Mouse (Mus musculus) frontal cortex, adult (tissue): ENCODE data around the gene Six1.
"Not testable (repeated sequence)": the region's sequence is repeated elsewhere in the genome, so short reads cannot be mapped to it uniquely, and the experiment has no call there.

Experiments
- ATAC-seq: cut with Nextera tagmentation; 2 replicates; pipeline ENCODE4 v1.9.2; 2017; ENCODE audit warnings: mild to moderate bottlenecking, moderate library complexity, mixed read lengths; ENCODE audit not compliant: low TSS enrichment

Six1 gene

GRCm38 (mm10) chr12:73053668-73054241, at the start of gene Six1:
Gene Six1 (minus strand): TSS chr12:73053887.
- ATAC-seq = no peak

GRCm38 (mm10) chr12:73098593-73098992, 44.9 kb upstream of the Six1 start:
- no peak for ATAC-seq

GRCm38 (mm10) chr12:73096177-73096576, 42.5 kb upstream of the Six1 start:
- not testable (repeated sequence) for ATAC-seq

GRCm38 (mm10) chr12:73094605-73095004, 40.9 kb upstream of the Six1 start:
- no peak for ATAC-seq

- no peak for ATAC-seq
These were observed 40.5 kb upstream of the Six1 start for GRCm38 (mm10) chr12:73094189-73094588.

GRCm38 (mm10) chr12:73090672-73091335, 37.1 kb upstream of the Six1 start:
- ATAC-seq = no peak

GRCm38 (mm10) chr12:73088911-73089310, 35.2 kb upstream of the Six1 start:
- ATAC-seq = no peak

GRCm38 (mm10) chr12:73088500-73088899, 34.8 kb upstream of the Six1 start:
- ATAC-seq = no peak

GRCm38 (mm10) chr12:73087086-73087485, 33.4 kb upstream of the Six1 start:
- ATAC-seq = no peak

GRCm38 (mm10) chr12:73085739-73086630, 32.3 kb upstream of the Six1 start:
- ATAC-seq = no peak

GRCm38 (mm10) chr12:73083773-73084172, 30.1 kb upstream of the Six1 start:
- no peak for ATAC-seq

GRCm38 (mm10) chr12:73081828-73082227, 28.1 kb upstream of the Six1 start:
- ATAC-seq = not testable (repeated sequence)

- ATAC-seq = no peak
These were observed 7.2 kb upstream of the Six1 start for GRCm38 (mm10) chr12:73060805-73061410.

- ATAC-seq = no peak
These were observed 3.8 kb upstream of the Six1 start for GRCm38 (mm10) chr12:73057492-73057891.

GRCm38 (mm10) chr12:73055451-73055850, 1.8 kb upstream of the Six1 start:
- ATAC-seq = no peak

GRCm38 (mm10) chr12:73054576-73055185, 994 bp upstream of the Six1 start:
- no peak for ATAC-seq

- no peak for ATAC-seq
These were observed 766 bp downstream of the Six1 start for GRCm38 (mm10) chr12:73052651-73053591.

GRCm38 (mm10) chr12:73052036-73052650, 1.5 kb downstream of the Six1 start:
- ATAC-seq = no peak

- ATAC-seq = no peak
These were observed 2.7 kb downstream of the Six1 start for GRCm38 (mm10) chr12:73050811-73051580.
